Mouse (Mus musculus) stomach, postnatal 0 days (tissue): ENCODE measurements around the gene Rab6b. TPM values are rescaled to one million over a fixed set of nuclear protein-coding genes. Genes with fewer than 3 reads are reported as not detected.

Source experiments
- ATAC-seq: fragments of 200-750 bp; cut with Nextera tagmentation; 2 replicates; pipeline ENCODE4 v1.8.0; 2017; ENCODE audit not compliant: low FRiP score, low TSS enrichment
- DNase-seq: peaks from one replicate; pipeline ENCODE4 v3.0.0-alpha.2; 2016; ENCODE audit warnings: low spot score
- H3K27ac ChIP-seq: fragments of 300-500 bp; sonication (generic); replicated peaks from 2 replicates; pipeline ENCODE4 v1.5.1; 2014; ENCODE audit warnings: mild to moderate bottlenecking, control low read depth
- H3K27me3 ChIP-seq: fragments of 300-500 bp; sonication (generic); 2 replicates; pipeline ENCODE4 v1.6.1; 2014; ENCODE audit warnings: low read length; ENCODE audit not compliant: control insufficient read depth, insufficient read depth
- H3K36me3 ChIP-seq: fragments of 300-500 bp; sonication (generic); 2 replicates; pipeline ENCODE4 v1.6.1; 2014; ENCODE audit warnings: low read length, mixed read lengths; ENCODE audit not compliant: control insufficient read depth, insufficient read depth
- H3K4me1 ChIP-seq: fragments of 300-500 bp; sonication (generic); replicated peaks from 2 replicates; pipeline ENCODE4 v1.6.1; 2014; ENCODE audit warnings: antibody characterized with exemption; ENCODE audit not compliant: control insufficient read depth, insufficient read depth
- H3K4me2 ChIP-seq: fragments of 300-500 bp; sonication (generic); replicated peaks from 2 replicates; pipeline ENCODE4 v1.6.1; 2014; ENCODE audit warnings: low read depth, mild to moderate bottlenecking, control low read depth, moderate library complexity
- H3K4me3 ChIP-seq: fragments of 300-500 bp; sonication (generic); 2 replicates; pipeline ENCODE4 v1.5.1; 2014; ENCODE audit warnings: low read depth, low read length, control low read depth
- H3K9ac ChIP-seq: fragments of 300-500 bp; sonication (generic); 2 replicates; pipeline ENCODE4 v1.6.1; 2014; ENCODE audit warnings: mild to moderate bottlenecking, low read length, control low read depth, mixed read lengths
- H3K9me3 ChIP-seq: fragments of 300-500 bp; sonication (generic); 2 replicates; pipeline ENCODE4 v1.6.1; 2016; ENCODE audit warnings: low read length; ENCODE audit not compliant: control insufficient read depth
- CTCF ChIP-seq: IDR thresholded peaks from 2 replicates; pipeline ENCODE4 v1.5.1; 2016; ENCODE audit warnings: antibody characterized with exemption, low read depth, mild to moderate bottlenecking, moderate library complexity
- EP300 ChIP-seq: optimal IDR thresholded peaks from 2 replicates; pipeline ENCODE3; 2016; ENCODE audit warnings: antibody characterized with exemption
- whole genome bisulfite sequencing: fragments of 180-500 bp; shearing (Covaris S2); extraction: QIAGEN DNeasy Blood & Tissue Kit; methylation state at CpG from one replicate; pipeline ENCODE4 v1.1.7; 2014; 5-methylcytosine and 5-hydroxymethylcytosine counted together
- polyA plus RNA-seq: library from polyadenylated mRNA; unstranded; fragments of >200 nt; fragmentation: Nextera tagmentation; extraction: Ambion mirVana; gene quantifications from 2 replicates; pipeline ENCODE4 v1.2.1, GENCODE M21; 2015

Gene Rab6b
- polyA plus RNA-seq, 1 experiment from 2014 or later, result 4.1 TPM

DNA sequence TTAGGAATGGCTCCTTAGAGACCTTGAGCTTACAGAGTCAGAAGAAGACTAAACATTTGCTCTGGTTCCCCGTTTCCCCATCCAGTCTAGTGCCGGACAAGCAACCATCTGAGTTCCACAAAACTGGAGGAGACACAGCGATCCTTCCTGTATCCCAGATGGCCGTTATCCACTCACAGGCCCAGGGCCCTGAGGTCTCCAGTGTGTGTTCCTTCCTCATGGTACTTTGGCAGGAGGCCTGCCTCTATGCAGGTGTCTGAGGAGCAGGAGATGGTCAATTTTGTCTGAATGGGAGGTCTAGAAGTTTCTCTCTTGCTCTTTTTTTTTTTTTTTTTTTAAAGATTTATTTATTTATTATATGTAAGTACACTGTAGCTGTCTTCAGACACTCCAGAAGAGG, 13.2 kb downstream of the Rab6b start:
- TF ChIP-seq EP300, result no peak
- TF ChIP-seq CTCF, result no peak
- H3K27me3 ChIP-seq, result no peaks in the 10 kb centered on the region

DNA sequence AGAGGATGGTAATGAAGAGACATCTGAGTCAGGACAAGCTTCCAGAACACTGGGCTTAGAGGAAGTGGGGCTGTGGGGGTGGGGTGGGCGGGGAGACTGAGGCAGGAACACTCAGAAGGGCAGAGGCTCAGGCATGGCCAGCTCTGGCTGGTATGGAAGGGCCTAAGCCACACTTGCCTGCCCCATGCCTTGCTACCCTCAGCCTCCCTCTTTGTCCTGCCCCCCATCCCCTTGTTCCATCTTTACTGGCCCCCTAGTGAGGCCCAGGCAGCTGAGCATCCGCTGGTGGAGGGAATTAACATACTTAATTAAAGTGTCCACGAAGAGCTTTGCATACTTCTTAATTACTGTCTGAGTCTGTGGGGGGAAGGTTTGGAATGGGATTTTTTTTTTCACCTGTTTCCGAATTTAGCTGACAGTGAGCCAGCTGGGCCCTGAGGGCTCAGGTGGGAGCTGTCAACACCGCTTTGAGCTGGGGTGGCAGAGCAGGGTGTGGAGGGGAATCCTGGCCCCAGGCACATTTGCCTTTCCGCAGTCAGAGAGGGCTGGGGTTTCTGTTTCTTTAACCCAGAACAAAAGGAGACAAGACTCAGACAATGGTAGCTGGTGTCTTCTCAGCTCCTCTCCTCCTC, 22.0 kb downstream of the Rab6b start:
- Histone ChIP-seq H3K27ac (no peak overlapping the region), H3K27me3 (no peaks in the 10 kb centered on the region), H3K36me3 (no peaks in the 10 kb centered on the region), H3K9me3 (no peaks in the 10 kb centered on the region), H3K4me1 (no peaks in the 10 kb centered on the region), H3K4me3 (no peak overlapping the region), H3K9ac (no peak overlapping the region), H3K4me2 (no peak overlapping the region)
- TF ChIP-seq CTCF (no peak), EP300 (no peak)
- no peak for DNase-seq
- no peak for ATAC-seq
- WGBS, result 59% methylated on average over 6 of the region's 6 CpGs

More for the DNA sequence above, 13.2 kb downstream of the Rab6b start:
- 95% methylated on average over 4 of the region's 4 CpGs for WGBS
- ATAC-seq (no peak), DNase-seq (no peak)
- Histone ChIP-seq H3K4me2 (no peak overlapping the region), H3K9me3 (no peaks in the 10 kb centered on the region), H3K4me1 (no peaks in the 10 kb centered on the region), H3K4me3 (no peak overlapping the region), H3K27ac (no peak overlapping the region), H3K9ac (no peak overlapping the region), H3K36me3 (no peaks in the 10 kb centered on the region)

DNA sequence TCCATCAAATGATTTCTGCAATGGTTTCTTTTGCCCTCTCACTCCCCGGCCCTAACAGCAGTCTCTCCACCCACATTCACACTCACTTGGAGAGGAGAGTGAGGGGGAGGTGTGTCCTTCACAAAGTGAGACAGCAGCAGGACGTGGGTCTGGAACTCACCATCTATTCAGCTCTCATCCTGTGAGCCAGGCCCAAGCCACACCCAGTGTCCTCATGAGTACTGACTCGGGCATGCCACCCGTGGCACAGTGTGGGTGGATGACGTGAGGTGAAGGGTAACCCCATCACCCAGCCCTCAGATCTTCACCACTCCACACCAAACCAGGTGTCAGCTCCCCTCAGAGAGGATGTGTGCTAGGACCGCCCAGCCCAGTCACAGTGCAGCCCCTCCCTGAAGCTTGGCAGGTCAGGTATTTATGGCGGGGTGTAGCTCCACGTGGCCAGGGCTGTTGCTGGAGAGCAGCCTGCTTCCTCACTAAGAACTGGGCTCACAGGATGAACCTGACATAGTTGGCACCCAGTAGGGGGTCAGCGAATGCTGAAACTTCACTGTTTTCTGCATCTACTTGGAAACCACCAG, 23.0 kb downstream of the Rab6b start:
- DNase-seq (no peak), ATAC-seq (0 out of 2 replicates have a peak, but pooled peaks have one; percentile 31)
- Histone ChIP-seq H3K9me3 (no peaks in the 10 kb centered on the region), H3K4me3 (no peak overlapping the region), H3K4me1 (no peaks in the 10 kb centered on the region), H3K36me3 (no peaks in the 10 kb centered on the region), H3K27me3 (no peaks in the 10 kb centered on the region), H3K9ac (no peak overlapping the region), H3K27ac (no peak overlapping the region), H3K4me2 (no peak overlapping the region)
- TF ChIP-seq CTCF (no peak), EP300 (no peak)
- 43% methylated on average over 9 of the region's 9 CpGs for WGBS

DNA sequence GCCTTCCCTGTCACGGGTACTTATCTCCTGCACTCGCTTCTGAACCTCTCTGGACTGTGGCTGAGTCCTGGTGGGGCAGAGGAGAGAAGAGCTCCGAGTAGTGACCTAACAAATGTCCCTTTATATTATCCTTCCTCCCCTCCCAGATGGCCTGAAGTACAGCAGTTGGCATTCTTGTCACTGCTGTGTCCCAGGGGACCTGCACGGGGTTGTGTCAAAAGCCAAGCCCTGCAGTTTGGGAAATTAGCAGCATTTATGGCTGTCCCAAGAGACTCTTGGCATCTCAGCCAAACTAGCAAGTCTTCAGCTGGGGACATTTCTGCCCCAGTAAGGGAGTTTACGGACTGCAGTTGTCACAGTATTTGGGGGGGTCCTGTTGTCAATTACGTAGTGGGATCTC, 27.9 kb downstream of the Rab6b start:
- 77% methylated on average over 6 of the region's 6 CpGs for WGBS
- no peak for TF ChIP-seq EP300
- TF ChIP-seq CTCF, result no peak
- Histone ChIP-seq H3K27me3 (no peaks in the 10 kb centered on the region), H3K27ac (no peak overlapping the region), H3K36me3 (no peaks in the 10 kb centered on the region), H3K4me2 (no peak overlapping the region), H3K4me1 (no peaks in the 10 kb centered on the region), H3K4me3 (no peak overlapping the region), H3K9ac (no peak overlapping the region), H3K9me3 (no peaks in the 10 kb centered on the region)
- no peak for ATAC-seq
- no peak for DNase-seq

DNA sequence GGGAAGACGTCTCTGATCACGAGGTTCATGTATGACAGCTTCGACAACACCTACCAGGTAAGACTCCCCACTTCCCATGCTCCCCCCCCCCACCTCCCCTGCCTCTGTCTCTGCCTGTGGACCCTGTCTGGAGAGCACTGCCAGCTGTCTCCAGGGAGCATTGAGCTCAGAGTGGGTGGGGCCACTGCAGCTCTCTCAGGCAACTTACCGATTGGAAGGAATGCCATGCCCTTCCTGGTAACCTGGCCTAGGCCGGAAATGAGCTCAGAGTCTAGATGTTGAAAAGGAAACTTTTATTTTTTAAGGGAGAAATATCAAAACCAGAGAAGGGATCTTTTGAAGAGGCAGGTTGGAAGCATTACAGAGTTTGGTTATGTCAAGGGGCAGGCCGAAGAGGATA, 28.8 kb downstream of the Rab6b start:
- DNase-seq, result no peak
- Histone ChIP-seq H3K4me2 (no peak overlapping the region), H3K4me3 (no peak overlapping the region), H3K27me3 (no peaks in the 10 kb centered on the region), H3K36me3 (no peaks in the 10 kb centered on the region), H3K9me3 (no peaks in the 10 kb centered on the region), H3K4me1 (no peaks in the 10 kb centered on the region), H3K9ac (no peak overlapping the region), H3K27ac (no peak overlapping the region)
- WGBS, result 86% methylated on average over 6 of the region's 6 CpGs
- TF ChIP-seq CTCF (no peak), EP300 (no peak)
- ATAC-seq, result no peak

DNA sequence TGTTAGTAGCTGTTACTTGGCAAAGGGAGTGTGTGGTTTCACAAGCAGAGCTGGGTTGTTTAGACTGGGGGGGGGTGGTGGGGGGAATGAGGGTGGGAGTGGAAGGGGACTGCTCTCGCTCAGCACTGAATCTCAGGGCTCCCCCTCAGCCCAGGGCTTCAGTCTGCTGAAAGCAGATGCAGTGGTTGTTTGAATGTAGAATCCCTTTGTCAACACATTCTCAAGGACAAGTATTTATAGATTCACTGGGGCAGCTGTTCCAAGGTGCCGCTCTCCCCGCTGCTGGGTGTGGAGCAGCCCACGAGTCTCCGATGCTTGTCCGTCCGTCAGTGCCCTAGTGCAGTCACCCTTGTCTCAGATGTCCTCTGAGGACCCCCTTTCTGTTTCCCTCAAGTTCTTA, 29.7 kb downstream of the Rab6b start:
- ATAC-seq, result no peak
- DNase-seq, result no peak
- WGBS, result 75% methylated on average over 7 of the region's 7 CpGs
- no peaks in the 10 kb centered on the region for H3K4me1 ChIP-seq
- H3K9ac ChIP-seq, result no peak overlapping the region
- H3K27ac ChIP-seq, result no peak overlapping the region
- TF ChIP-seq CTCF, result no peak
- H3K4me3 ChIP-seq, result no peak overlapping the region
- H3K4me2 ChIP-seq, result no peak overlapping the region
- H3K36me3 ChIP-seq, result no peaks in the 10 kb centered on the region
- no peaks in the 10 kb centered on the region for H3K9me3 ChIP-seq
- H3K27me3 ChIP-seq, result no peaks in the 10 kb centered on the region
